Mouse (Mus musculus) embryonic fibroblast, embryonic 13.5 days (primary cell): ENCODE data around the gene Lrrc4b.

Experiments
- CTCF ChIP-seq: IDR thresholded peaks from 2 replicates; pipeline ENCODE4 v1.5.1; 2011; ENCODE audit warnings: mild to moderate bottlenecking, control low read depth, low read length, moderate library complexity, borderline replicate concordance; ENCODE audit not compliant: insufficient read depth
- POLR2A ChIP-seq: IDR thresholded peaks from 2 replicates; pipeline ENCODE4 v1.6.1; 2011; ENCODE audit warnings: low read depth, mild to moderate bottlenecking, control low read depth, low read length, moderate library complexity

- TF ChIP-seq CTCF, result no peak
- TF ChIP-seq POLR2A, result no peak
These were observed 5.3 kb downstream of the Lrrc4b start for GRCm38 (mm10) chr7:44434089-44434488.
